Mouse (Mus musculus) forebrain, embryonic 11.5 days (tissue): ENCODE results near the gene Clmp. TPM values are rescaled to one million over a fixed set of nuclear protein-coding genes. Genes with fewer than 3 reads are reported as not detected.

Experiments used
- ATAC-seq: fragments of 200-750 bp; cut with Nextera tagmentation; replicated peaks from 2 replicates; pipeline ENCODE4 v1.8.0; 2017; ENCODE audit warnings: moderate TSS enrichment; ENCODE audit not compliant: low FRiP score
- DNase-seq: peaks from one replicate; pipeline ENCODE4 v3.0.0-alpha.2; 2017; ENCODE audit warnings: low spot score
- H3K27ac ChIP-seq: fragments of 300-500 bp; sonication (generic); 2 replicates; pipeline ENCODE4 v1.5.1; 2014; ENCODE audit warnings: low read depth, low read length
- H3K27me3 ChIP-seq: fragments of 300-500 bp; sonication (generic); 2 replicates; pipeline ENCODE4 v1.6.1; 2014; ENCODE audit warnings: mild to moderate bottlenecking, low read length, mixed read lengths; ENCODE audit not compliant: control insufficient read depth, insufficient read depth
- H3K36me3 ChIP-seq: fragments of 300-500 bp; sonication (generic); 2 replicates; pipeline ENCODE4 v1.6.1; 2014; ENCODE audit warnings: mild to moderate bottlenecking, low read length, moderate library complexity, mixed read lengths; ENCODE audit not compliant: control insufficient read depth, insufficient read depth
- H3K4me1 ChIP-seq: fragments of 300-500 bp; sonication (generic); replicated peaks from 2 replicates; pipeline ENCODE4 v1.6.1; 2014; ENCODE audit warnings: low read length, mixed read lengths; ENCODE audit not compliant: control insufficient read depth, insufficient read depth
- H3K4me2 ChIP-seq: fragments of 300-500 bp; sonication (generic); 2 replicates; pipeline ENCODE4 v1.6.1; 2014; ENCODE audit warnings: low read depth, mild to moderate bottlenecking, low read length, moderate library complexity, mixed read lengths; ENCODE audit not compliant: severe bottlenecking
- H3K4me3 ChIP-seq: fragments of 300-500 bp; sonication (generic); 2 replicates; pipeline ENCODE4 v1.5.1; 2014; ENCODE audit warnings: low read depth, low read length
- H3K9ac ChIP-seq: fragments of 300-500 bp; sonication (generic); 2 replicates; pipeline ENCODE4 v1.6.1; 2014; ENCODE audit warnings: low read length
- H3K9me3 ChIP-seq: fragments of 300-500 bp; sonication (generic); 2 replicates; pipeline ENCODE4 v1.6.1; 2016; ENCODE audit warnings: low read length, mixed read lengths; ENCODE audit not compliant: control insufficient read depth
- WGBS: fragments of 180-500 bp; shearing (Covaris S2); extraction: QIAGEN DNeasy Blood & Tissue Kit; methylation state at CpG from one replicate; pipeline ENCODE4 v1.1.7; 2014; 5-methylcytosine and 5-hydroxymethylcytosine counted together
- polyA plus RNA-seq: library from polyadenylated mRNA; unstranded; fragments of >200 nt; fragmentation: Nextera tagmentation; extraction: Ambion mirVana; gene quantifications from 2 replicates; pipeline ENCODE4 v1.2.1, GENCODE M21; 2014

Clmp gene
- polyA plus RNA-seq, 1 experiment from 2014 or later, result 23.3 TPM

DNA sequence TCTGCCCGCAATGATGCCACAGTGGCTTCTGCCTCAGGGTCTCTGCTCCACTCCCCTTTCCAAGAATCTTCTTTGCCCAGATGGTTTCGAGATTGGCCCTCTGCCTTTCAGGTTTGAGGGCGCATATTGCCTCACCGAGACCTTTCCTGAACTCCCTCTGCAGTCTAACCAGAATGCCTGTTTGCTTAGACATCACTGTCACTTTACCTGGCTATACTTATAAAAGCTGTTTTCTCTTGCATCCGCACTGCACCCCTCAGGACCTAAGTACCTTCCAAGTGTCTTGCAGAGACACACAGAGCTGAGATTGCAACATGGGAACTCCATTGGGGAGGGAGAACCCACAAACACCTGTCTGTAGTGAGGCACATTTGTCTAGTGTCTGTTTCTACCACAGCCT, 14.5 kb downstream of the Clmp start:
- H3K4me1 ChIP-seq, result no peaks in the 10 kb centered on the region; the same call in 1 of the 2 replicates
- no peak overlapping the region for H3K9ac ChIP-seq
- no peak overlapping the region for H3K27ac ChIP-seq
- 92% methylated on average over 5 of the region's 5 CpGs for WGBS
- ATAC-seq, result no peak
- no peak for DNase-seq
- no peaks in the 10 kb centered on the region for H3K36me3 ChIP-seq
- H3K27me3 ChIP-seq, result no peaks in the 10 kb centered on the region
- H3K4me2 ChIP-seq, result no peak overlapping the region
- H3K9me3 ChIP-seq, result no peaks in the 10 kb centered on the region
- no peak overlapping the region for H3K4me3 ChIP-seq

DNA sequence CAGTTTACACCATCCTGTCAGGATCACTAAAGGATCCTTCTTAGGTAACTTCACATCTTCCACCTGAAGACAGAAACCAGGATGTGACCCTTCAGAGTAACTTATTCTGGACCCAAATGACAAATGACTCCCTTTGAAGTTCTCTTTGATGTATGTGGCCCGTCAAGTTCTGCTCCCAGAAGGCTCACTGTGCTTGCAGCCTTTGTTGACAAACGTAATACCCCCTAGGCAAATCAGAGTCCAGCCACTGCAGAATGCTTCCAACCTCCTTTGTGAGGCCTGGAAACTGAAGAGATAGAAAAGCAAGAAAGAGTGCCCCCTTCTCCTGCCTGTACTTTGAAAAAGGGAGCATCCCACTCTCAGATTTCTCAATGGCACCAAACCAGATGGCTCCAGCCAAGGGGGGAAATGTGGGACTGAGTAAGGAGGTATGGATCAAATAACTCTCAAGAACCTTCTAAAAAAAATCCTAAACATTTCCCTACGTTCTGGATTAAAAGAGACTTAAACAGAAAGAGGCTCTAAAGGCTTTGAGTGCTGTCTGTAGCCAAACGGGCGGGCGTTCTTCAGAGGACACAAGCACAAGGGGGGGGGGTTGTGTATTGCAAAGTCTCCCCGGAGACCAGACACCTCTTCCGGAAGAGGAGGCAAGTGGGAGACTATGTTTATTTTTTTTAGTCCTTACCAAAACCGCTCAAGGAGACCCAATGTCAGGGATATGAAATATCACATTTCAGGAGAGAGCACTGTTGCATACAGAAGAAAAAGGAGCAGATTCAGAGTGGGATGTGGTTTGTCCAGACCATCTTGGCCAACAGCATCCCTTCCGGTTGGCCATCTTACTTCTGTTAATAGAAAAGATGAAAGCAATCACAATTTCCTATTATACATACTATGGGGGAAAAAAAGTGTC, 18.9 kb downstream of the Clmp start:
- Histone ChIP-seq H3K9ac (no peak overlapping the region), H3K4me2 (no peak overlapping the region), H3K9me3 (no peaks in the 10 kb centered on the region), H3K27ac (no peak overlapping the region), H3K4me3 (no peak overlapping the region), H3K36me3 (no peaks in the 10 kb centered on the region), H3K4me1 (peaks cover 7% of the 10 kb centered on the region; the same call in 1 of the 2 replicates), H3K27me3 (no peaks in the 10 kb centered on the region)
- 60% methylated on average over 10 of the region's 10 CpGs for WGBS
- DNase-seq (no peak), ATAC-seq (no peak)

DNA sequence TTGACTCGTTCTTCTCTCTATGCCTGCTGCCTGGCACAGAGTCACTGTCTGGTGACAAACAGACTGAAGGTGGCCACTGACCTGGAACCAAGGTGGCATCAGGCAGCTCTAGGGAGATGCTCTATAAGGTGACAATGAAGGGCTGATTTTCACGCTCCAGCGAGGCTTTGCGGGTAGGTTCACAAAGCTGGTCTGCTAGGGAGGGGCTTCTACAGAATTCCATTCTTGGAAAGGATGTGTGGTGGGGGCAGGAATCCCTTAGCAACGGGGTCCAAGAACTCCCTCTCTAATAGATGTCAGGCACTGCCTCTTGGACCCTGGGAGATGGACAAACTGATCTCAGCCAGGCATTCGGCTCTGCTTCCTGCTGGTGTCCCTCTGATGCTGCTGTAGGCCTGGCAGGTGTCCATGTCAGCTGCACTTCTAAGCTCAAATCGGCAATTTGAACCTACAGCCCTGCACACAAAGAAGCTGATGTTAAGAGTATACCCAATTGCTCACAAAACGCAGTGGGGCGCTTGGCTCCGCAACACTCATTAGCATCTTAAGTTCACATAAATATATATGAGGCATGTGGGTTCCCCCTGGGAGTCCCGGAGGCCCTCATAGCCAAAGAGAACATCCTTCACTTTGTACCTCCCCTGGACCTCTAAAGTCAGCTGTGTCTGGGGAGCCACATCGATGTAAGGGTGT, 22.8 kb downstream of the Clmp start:
- ATAC-seq (no peak; the same call in 1 of the 2 replicates), DNase-seq (no peak)
- Histone ChIP-seq H3K27me3 (no peaks in the 10 kb centered on the region), H3K27ac (0 out of 2 replicates have a peak overlapping the region, but pooled peaks have one; percentile 37), H3K4me2 (no peak overlapping the region), H3K4me3 (no peak overlapping the region), H3K9me3 (no peaks in the 10 kb centered on the region), H3K9ac (no peak overlapping the region), H3K4me1 (peaks cover 7% of the 10 kb centered on the region; the same call in 1 of the 2 replicates), H3K36me3 (no peaks in the 10 kb centered on the region)
- WGBS, result 58% methylated on average over 12 of the region's 12 CpGs

DNA sequence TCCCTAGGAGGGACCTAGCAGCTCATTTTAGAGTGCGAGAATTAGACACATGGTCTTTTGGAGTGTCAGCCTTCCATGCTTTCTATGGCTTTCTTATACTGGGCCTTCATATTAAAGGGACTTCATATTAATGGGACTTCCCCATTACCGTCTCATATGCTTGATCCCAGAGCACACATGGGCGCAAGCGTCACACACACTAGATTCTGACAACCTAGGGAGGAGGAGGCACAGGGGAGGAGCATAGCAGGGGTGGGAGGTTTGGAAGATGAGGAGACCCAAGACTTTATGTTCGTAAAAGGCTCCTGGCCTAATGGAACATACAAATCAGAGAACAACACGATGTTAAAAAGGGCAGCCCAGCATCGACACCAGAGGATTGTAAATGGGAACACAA, 23.4 kb downstream of the Clmp start:
- H3K9ac ChIP-seq, result no peak overlapping the region
- DNase-seq, result no peak
- no peaks in the 10 kb centered on the region for H3K9me3 ChIP-seq
- peaks cover 7% of the 10 kb centered on the region; the same call in 1 of the 2 replicates for H3K4me1 ChIP-seq
- no peak overlapping the region for H3K27ac ChIP-seq
- no peak overlapping the region for H3K4me2 ChIP-seq
- no peak for ATAC-seq
- 75% methylated on average over 7 of the region's 7 CpGs for WGBS
- no peaks in the 10 kb centered on the region for H3K27me3 ChIP-seq
- no peak overlapping the region for H3K4me3 ChIP-seq
- no peaks in the 10 kb centered on the region for H3K36me3 ChIP-seq

DNA sequence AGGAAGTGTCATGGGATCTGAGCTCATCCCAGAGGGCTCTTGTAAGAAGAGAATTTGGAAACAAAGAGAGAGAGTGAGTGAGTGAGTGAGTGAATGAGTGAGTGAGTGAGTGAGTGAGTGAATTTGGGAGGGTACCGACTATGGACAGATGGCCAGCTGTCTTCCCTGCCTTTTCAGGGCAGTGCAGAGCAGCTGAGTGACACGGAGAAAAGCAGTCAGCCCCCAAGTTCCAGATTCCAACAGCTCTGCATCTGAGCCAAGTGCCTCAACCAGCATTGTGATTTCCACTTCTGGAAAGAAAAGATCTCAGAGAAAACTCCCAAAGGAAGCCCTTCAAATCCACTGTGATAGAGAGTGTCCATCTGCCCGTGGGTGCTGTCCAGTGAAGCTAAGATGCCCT, 23.8 kb downstream of the Clmp start:
- Histone ChIP-seq H3K4me1 (peaks cover 7% of the 10 kb centered on the region; the same call in 1 of the 2 replicates), H3K36me3 (no peaks in the 10 kb centered on the region), H3K9me3 (no peaks in the 10 kb centered on the region), H3K27ac (no peak overlapping the region), H3K9ac (no peak overlapping the region), H3K27me3 (no peaks in the 10 kb centered on the region), H3K4me3 (no peak overlapping the region), H3K4me2 (no peak overlapping the region)
- 79% methylated on average over 3 of the region's 3 CpGs for WGBS
- DNase-seq (no peak), ATAC-seq (no peak)

DNA sequence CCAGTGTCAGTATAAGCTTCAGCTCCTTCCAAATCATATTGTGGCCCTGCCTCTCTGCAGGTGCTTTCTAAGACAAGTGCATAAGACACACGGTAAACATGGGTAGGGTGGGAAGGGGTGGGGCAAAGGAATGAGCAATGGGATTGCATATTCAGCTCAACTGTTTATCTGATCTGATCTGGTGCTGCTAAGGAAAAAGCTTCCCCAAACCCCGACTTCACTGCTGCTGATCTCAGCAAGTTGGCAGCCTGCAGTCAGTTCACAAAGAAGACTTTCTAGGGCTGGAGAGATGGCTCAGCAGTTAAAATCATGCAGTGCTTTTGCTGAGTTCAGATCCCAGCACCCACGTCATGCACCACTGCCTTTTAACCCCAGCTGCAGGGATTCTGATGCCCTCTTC, 24.2 kb downstream of the Clmp start:
- DNase-seq (no peak), ATAC-seq (no peak)
- no peaks in the 10 kb centered on the region for H3K27me3 ChIP-seq
- 68% methylated on average over 3 of the region's 3 CpGs for whole genome bisulfite sequencing
- H3K4me1 ChIP-seq, result peaks cover 7% of the 10 kb centered on the region; the same call in 1 of the 2 replicates
- no peak overlapping the region for H3K27ac ChIP-seq
- H3K36me3 ChIP-seq, result no peaks in the 10 kb centered on the region
- H3K9me3 ChIP-seq, result no peaks in the 10 kb centered on the region
- no peak overlapping the region for H3K4me2 ChIP-seq
- H3K4me3 ChIP-seq, result no peak overlapping the region
- H3K9ac ChIP-seq, result no peak overlapping the region

DNA sequence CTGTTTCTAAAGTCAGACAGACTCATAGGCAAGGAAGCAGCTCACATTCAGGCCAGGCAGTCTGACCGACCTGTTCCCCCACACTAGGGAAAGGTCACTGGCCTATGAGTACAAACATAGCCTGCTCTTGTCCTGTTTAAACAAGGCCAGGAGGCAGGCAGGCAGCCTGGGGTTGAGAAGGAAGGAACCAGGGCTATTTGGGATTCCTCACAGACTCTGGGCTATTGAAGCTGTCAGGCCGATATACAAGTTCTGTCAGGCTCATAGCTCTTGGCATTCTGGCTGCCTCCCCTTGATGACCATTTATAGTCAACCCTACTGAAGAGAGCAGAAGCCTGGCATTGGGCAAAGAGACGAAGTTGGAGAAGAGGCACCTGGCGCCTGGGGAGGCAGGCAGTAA, 25.9 kb downstream of the Clmp start:
- Histone ChIP-seq H3K4me2 (no peak overlapping the region), H3K27ac (no peak overlapping the region), H3K9ac (no peak overlapping the region), H3K4me1 (peaks cover 7% of the 10 kb centered on the region; the same call in 1 of the 2 replicates), H3K9me3 (no peaks in the 10 kb centered on the region), H3K4me3 (no peak overlapping the region), H3K36me3 (no peaks in the 10 kb centered on the region), H3K27me3 (no peaks in the 10 kb centered on the region)
- ATAC-seq (no peak), DNase-seq (no peak)
- 84% methylated on average over 4 of the region's 4 CpGs for WGBS

DNA sequence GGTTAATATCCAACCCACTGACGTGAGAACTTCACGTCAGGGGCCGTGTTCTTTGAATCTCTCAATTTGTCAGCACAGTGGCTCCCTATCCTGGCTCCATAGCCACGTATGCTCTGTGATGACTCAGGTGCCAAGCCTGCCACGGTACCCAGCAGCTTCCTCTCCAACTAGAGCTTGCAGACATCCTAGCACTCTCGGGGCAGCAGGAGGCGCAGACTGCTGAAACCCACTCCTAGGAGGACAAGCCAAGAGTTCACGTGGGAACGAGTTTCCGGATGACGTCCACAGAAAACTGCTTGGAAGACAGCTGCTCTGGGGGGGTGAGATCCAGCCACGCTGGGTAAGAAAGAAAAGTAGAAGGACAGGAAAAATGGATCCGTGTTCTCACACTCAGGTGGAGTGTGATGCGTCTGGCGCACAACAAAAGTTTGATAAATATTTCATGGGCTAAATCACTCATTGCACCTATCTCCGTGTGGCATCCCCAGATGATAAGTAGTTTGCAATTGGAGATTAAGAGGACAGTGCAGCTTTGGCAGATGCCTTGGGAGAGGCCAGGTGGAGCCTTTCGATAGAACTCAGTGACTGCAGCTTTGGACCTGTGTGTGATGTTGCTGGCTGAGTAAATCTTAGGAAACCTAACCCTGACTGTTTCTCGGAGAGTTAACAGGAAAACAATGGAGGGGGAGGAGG, 31.6 kb downstream of the Clmp start:
- Histone ChIP-seq H3K4me1 (no peaks in the 10 kb centered on the region), H3K9me3 (no peaks in the 10 kb centered on the region), H3K9ac (no peak overlapping the region), H3K4me2 (no peak overlapping the region), H3K4me3 (no peak overlapping the region), H3K36me3 (no peaks in the 10 kb centered on the region), H3K27me3 (no peaks in the 10 kb centered on the region), H3K27ac (no peak overlapping the region)
- DNase-seq, result no peak
- ATAC-seq, result no peak
- 79% methylated on average over 18 of the region's 18 CpGs for WGBS
